Mouse (Mus musculus) brown adipose tissue, adult 24 weeks (tissue): ENCODE results near the gene Col4a2. TPM values are rescaled to one million over a fixed set of nuclear protein-coding genes. Genes with fewer than 3 reads are reported as not detected.

ENCODE experiments used
- H3K27ac ChIP-seq: fragments of 200-500 bp; replicated peaks from 2 replicates; pipeline ENCODE4 v1.5.1; 2012; ENCODE audit warnings: low read depth, mild to moderate bottlenecking, low read length
- H3K4me1 ChIP-seq: fragments of 200-500 bp; 2 replicates; pipeline ENCODE4 v1.6.1; 2012; ENCODE audit warnings: low read length, mixed read lengths; ENCODE audit not compliant: control insufficient read depth, insufficient read depth, insufficient read length
- H3K4me3 ChIP-seq: fragments of 200-500 bp; 2 replicates; pipeline ENCODE4 v1.5.1; 2012; ENCODE audit warnings: low read depth, mild to moderate bottlenecking, low read length, moderate library complexity; ENCODE audit not compliant: insufficient read depth
- polyA plus RNA-seq: library from polyadenylated mRNA; stranded (reverse); fragments of >200 nt; gene quantifications from 2 replicates; pipeline ENCODE4 v1.2.4, GENCODE M21; 2012; ENCODE audit not compliant: missing spikeins, insufficient read depth, insufficient read length

Col4a2 gene
- polyA plus RNA-seq, 1 experiment = 51.1 TPM

GRCm38 (mm10) chr8:11282696-11283095 is 29.9 kb upstream of the Col4a2 start:
- H3K27ac ChIP-seq = peak overlapping the region; percentile 82
- H3K4me3 ChIP-seq = no peak overlapping the region
- H3K4me1 ChIP-seq = peaks cover 63% of the 10 kb centered on the region

GRCm38 (mm10) chr8:11283217-11283616 is 29.4 kb upstream of the Col4a2 start:
- peak overlapping the region; percentile 91 for H3K27ac ChIP-seq
- peaks cover 57% of the 10 kb centered on the region for H3K4me1 ChIP-seq
- no peak overlapping the region for H3K4me3 ChIP-seq

GRCm38 (mm10) chr8:11285437-11285836 is 27.2 kb upstream of the Col4a2 start:
- peaks cover 56% of the 10 kb centered on the region for H3K4me1 ChIP-seq
- H3K4me3 ChIP-seq = no peak overlapping the region
- H3K27ac ChIP-seq = peak overlapping the region; percentile 86

- Histone ChIP-seq H3K4me3 (no peak overlapping the region), H3K27ac (peak overlapping the region; percentile 69), H3K4me1 (peaks cover 49% of the 10 kb centered on the region)
Observed at GRCm38 (mm10) chr8:11287139-11287538, 25.5 kb upstream of the Col4a2 start.

GRCm38 (mm10) chr8:11288286-11288685 is 24.3 kb upstream of the Col4a2 start:
- H3K4me1 ChIP-seq = peaks cover 45% of the 10 kb centered on the region
- H3K27ac ChIP-seq = peak overlapping the region; percentile 69
- H3K4me3 ChIP-seq = no peak overlapping the region

- H3K27ac ChIP-seq = no peak overlapping the region; the same call in 1 of the 2 replicates
- H3K4me1 ChIP-seq = peaks cover 54% of the 10 kb centered on the region
- H3K4me3 ChIP-seq = no peak overlapping the region
Observed at GRCm38 (mm10) chr8:11290533-11290932, 22.1 kb upstream of the Col4a2 start.

- H3K27ac ChIP-seq = peak overlapping the region; percentile 29
- H3K4me1 ChIP-seq = peaks cover 63% of the 10 kb centered on the region
- no peak overlapping the region for H3K4me3 ChIP-seq
Observed at GRCm38 (mm10) chr8:11292611-11293010, 20.0 kb upstream of the Col4a2 start.

- peak overlapping the region; percentile 82 for H3K27ac ChIP-seq
Observed at GRCm38 (mm10) chr8:11296282-11296943, 16.2 kb upstream of the Col4a2 start.

GRCm38 (mm10) chr8:11297141-11297838 is 15.3 kb upstream of the Col4a2 start:
- H3K27ac ChIP-seq = peak overlapping the region; percentile 82
- H3K4me1 ChIP-seq = peaks cover 76% of the 10 kb centered on the region
- no peak overlapping the region for H3K4me3 ChIP-seq

More at GRCm38 (mm10) chr8:11296282-11296943, 16.2 kb upstream of the Col4a2 start:
- Histone ChIP-seq H3K4me1 (peaks cover 71% of the 10 kb centered on the region), H3K4me3 (no peak overlapping the region)

GRCm38 (mm10) chr8:11298531-11299316 is 13.9 kb upstream of the Col4a2 start:
- H3K4me3 ChIP-seq = no peak overlapping the region
- H3K27ac ChIP-seq = peak overlapping the region; percentile 82
- peaks cover 78% of the 10 kb centered on the region for H3K4me1 ChIP-seq

GRCm38 (mm10) chr8:11299317-11299602 is 13.3 kb upstream of the Col4a2 start:
- Histone ChIP-seq H3K4me3 (no peak overlapping the region), H3K27ac (peak overlapping the region; percentile 82), H3K4me1 (peaks cover 78% of the 10 kb centered on the region)

- Histone ChIP-seq H3K4me3 (no peak overlapping the region), H3K27ac (peak overlapping the region; percentile 82), H3K4me1 (peaks cover 77% of the 10 kb centered on the region)
Observed at GRCm38 (mm10) chr8:11300436-11300835, 12.2 kb upstream of the Col4a2 start.

- H3K27ac ChIP-seq = peak overlapping the region; percentile 37
Observed at GRCm38 (mm10) chr8:11304027-11304601, 8.5 kb upstream of the Col4a2 start.

GRCm38 (mm10) chr8:11305539-11305938 is 7.1 kb upstream of the Col4a2 start:
- Histone ChIP-seq H3K27ac (no peak overlapping the region), H3K4me1 (peaks cover 64% of the 10 kb centered on the region), H3K4me3 (no peak overlapping the region)

More at GRCm38 (mm10) chr8:11304027-11304601, 8.5 kb upstream of the Col4a2 start:
- H3K4me3 ChIP-seq = no peak overlapping the region
- peaks cover 69% of the 10 kb centered on the region for H3K4me1 ChIP-seq

- H3K4me3 ChIP-seq = peak overlapping the region; percentile 54; the same call in 1 of the 2 replicates
- peak overlapping the region; percentile 96 for H3K27ac ChIP-seq
- peaks cover 57% of the 10 kb centered on the region for H3K4me1 ChIP-seq
Observed at GRCm38 (mm10) chr8:11307451-11307850, 5.2 kb upstream of the Col4a2 start.
